Mouse (Mus musculus): ENCODE measurements at regions not wholly inside any gene's neighbourhood (a gene's known extent, or its start where the extent isn't known, plus 50 kb on each side); places are given as distances from the start of the nearest gene placed in this dataset.
"Not testable (repeated sequence)": the region's sequence is repeated elsewhere in the genome, so short reads cannot be mapped to it uniquely, and the experiment has no call there.

DNA sequence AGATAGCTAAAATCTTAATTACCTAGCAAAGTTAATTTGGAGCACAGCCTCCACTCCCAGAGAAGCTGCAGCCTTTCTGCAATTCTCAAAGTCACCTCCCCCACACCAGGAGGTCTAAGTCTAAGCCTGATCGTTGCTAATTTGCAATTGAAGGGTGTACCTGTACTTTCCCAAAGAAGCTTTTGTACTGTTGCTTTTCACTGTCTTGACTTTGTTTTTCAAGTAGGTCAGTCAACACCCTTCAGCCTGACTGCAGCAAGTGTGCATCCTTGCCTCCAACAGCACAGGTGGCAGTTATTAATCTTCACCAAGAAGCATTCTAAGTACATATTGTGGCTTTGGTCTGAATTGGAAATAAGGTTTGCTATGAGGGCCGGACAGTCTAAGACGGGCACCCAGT, 91.7 kb upstream of the Slc22a30 start:
- not testable (repeated sequence) for DNase-seq (ENCODE audit: low spot score)

DNA sequence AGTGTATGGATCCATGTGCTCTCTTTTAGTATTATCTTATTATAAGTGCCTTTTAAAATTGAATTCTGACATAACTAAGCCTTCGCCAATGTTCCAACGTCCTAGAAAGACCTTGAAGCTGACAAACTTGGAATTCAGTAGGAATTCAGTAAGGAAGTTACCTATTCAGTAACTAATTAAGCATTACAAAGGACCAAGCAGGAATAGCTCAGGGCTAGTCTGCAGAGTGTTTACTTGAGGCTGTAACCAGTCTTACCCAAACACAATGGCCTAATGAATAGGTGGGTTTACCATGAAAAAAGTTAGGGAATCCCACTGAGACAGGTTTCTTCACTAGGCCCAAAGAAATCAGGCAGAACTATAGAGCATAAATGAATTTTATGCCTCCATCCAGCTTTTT, 92.6 kb upstream of the Slc22a30 start:
- not testable (repeated sequence) for DNase-seq (ENCODE audit: low spot score)

DNA sequence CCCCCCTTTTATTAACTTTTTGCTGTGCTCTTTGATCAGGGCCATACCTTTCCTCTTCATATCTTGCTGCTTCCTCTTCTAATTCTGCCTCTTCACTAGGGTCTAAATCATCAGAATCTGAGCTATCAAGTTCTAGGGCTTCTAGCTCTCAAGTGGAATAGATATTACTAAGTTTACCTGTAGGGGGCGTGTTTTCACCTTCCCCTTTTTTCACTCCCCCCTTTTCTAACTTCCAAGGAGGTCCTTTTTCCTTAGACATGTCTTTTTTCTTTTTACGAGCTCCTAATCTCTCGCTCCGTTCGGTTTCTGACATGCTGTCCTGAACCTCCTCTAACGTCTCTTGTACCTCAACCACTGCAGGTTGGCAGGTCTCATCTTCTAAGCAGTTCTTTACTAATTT, 73.3 kb upstream of the Slc22a8 start:
- not testable (repeated sequence) for DNase-seq (ENCODE audit: low spot score)

DNA sequence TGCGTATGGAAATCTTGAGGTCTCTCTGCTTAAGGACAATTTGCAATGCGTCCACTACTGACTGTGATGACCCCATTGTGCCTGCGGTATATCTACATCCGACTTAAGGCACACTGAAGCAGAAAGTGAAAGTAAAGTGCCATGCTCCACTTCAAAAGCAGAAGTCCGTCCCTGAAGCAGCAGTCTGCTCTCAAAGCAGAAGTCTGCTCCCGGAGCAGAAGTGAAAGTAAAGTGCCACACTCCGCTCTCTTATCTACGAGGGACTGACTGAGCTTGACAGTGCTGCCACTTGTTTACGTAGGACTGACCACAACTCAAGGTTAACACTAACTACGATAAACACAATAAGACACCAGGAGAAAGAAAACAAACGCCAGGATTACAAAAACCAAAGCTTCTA, 72.8 kb upstream of the Slc22a8 start:
- DNase-seq (ENCODE audit: low spot score): no peak

DNA sequence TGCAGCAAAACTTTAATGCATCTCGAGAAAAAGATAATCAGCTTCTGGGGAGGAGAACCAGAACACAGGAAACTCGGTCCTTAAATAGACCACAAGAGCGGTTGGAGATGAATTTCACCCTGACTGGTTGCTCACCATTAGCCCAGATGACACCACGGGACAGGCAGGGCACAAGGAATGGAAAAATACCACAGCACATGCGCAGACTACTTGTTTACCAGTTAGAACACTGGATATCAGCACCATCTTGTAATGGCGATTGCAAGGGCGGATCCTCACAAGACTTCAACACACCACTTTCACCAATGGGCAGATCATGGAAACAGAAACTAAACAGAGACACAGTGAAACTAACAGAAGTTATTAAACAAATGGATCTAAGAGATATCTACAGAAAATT, 72.1 kb upstream of the Slc22a8 start:
- not testable (repeated sequence) for DNase-seq (ENCODE audit: low spot score)

DNA sequence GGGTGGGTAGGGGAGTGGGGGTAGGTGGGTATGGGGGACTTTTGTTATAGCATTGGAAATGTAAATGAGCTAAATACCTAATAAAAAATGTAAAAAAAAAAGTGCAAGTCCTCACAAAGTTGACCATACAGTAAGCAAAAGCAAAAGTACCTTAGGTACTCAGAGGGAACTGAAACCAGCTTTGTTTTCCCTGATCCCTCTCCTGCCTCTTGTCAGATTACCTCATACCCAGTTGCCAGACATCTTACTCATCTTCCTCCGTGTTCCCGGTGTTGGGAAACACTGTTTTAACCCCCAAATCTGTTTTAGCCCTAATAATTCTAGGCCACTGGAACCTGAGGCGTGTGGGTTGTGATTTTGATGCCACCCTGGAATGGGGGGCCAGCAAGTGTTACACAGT, 56.5 kb upstream of the Slc22a8 start:
- DNase-seq (ENCODE audit: low spot score): peak; percentile 0

DNA sequence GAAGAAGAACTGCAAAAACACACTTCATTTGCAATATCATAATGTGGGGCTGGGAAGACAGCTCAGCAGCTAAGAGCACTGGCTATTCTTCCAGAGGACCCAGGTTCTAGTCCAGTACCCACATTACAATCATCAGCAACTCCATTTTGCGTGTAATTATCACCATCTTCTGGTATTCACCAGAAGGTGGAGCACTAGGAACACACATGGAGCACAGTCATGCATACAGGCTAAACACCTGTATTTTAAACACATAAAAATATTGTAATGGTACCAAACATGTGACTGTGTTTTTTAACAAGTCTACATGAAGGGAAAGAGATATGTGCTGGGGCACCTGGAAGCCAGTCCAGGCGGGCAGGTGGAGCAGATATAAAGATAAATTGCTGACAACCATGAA, 55.0 kb upstream of the Slc22a8 start:
- peak; percentile 1 for DNase-seq (ENCODE audit: low spot score)
